Mouse (Mus musculus) ES-Bruce4 (cell line): Measurements from ENCODE around the gene Rab11fip4.

ENCODE experiments used
- CTCF ChIP-seq: IDR thresholded peaks from one replicate; pipeline ENCODE4 v1.8.1; 2011; ENCODE audit warnings: low read depth, low read length
- POLR2A ChIP-seq: IDR thresholded peaks from one replicate; pipeline ENCODE4 v1.8.1; 2011; ENCODE audit warnings: low read length; ENCODE audit not compliant: insufficient read depth

- TF ChIP-seq CTCF (no peak), POLR2A (no peak)
Measured at GRCm38 (mm10) chr11:79702092-79702491, 111.1 kb downstream of the Rab11fip4 start.
